Mouse (Mus musculus) midbrain, postnatal 0 days (tissue): ENCODE measurements around the gene Aspn. TPM values are rescaled to one million over a fixed set of nuclear protein-coding genes. Genes with fewer than 3 reads are reported as not detected.

Experiments
- ATAC-seq: fragments of 200-750 bp; cut with Nextera tagmentation; 2 replicates; pipeline ENCODE4 v1.8.0; 2017; ENCODE audit warnings: moderate number of reproducible peaks, mild to moderate bottlenecking, moderate TSS enrichment, moderate library complexity; ENCODE audit not compliant: low FRiP score
- DNase-seq: peaks from one replicate; pipeline ENCODE4 v3.0.0-alpha.2; 2015; ENCODE audit warnings: low spot score
- H3K27ac ChIP-seq: fragments of 300-500 bp; sonication (generic); 2 replicates; pipeline ENCODE4 v1.5.1; 2014; ENCODE audit warnings: low read depth, mild to moderate bottlenecking, low read length, mixed read lengths
- H3K27me3 ChIP-seq: fragments of 300-500 bp; sonication (generic); 2 replicates; pipeline ENCODE4 v1.6.1; 2014; ENCODE audit warnings: low read length, control low read depth, mixed read lengths; ENCODE audit not compliant: insufficient read depth
- H3K36me3 ChIP-seq: fragments of 300-500 bp; sonication (generic); 2 replicates; pipeline ENCODE4 v1.6.1; 2014; ENCODE audit warnings: low read length, control low read depth, mixed read lengths; ENCODE audit not compliant: insufficient read depth
- H3K4me1 ChIP-seq: fragments of 300-500 bp; sonication (generic); 2 replicates; pipeline ENCODE4 v1.6.1; 2014; ENCODE audit warnings: mild to moderate bottlenecking, control low read depth, antibody characterized with exemption, low read length, mixed read lengths; ENCODE audit not compliant: insufficient read depth
- H3K4me2 ChIP-seq: fragments of 300-500 bp; sonication (generic); 2 replicates; pipeline ENCODE4 v1.6.1; 2014; ENCODE audit warnings: low read depth, mild to moderate bottlenecking, low read length, mixed read lengths; ENCODE audit not compliant: poor library complexity, severe bottlenecking
- H3K4me3 ChIP-seq: fragments of 300-500 bp; sonication (generic); 2 replicates; pipeline ENCODE4 v1.5.1; 2014; ENCODE audit warnings: low read depth, mild to moderate bottlenecking, low read length, moderate library complexity
- H3K9ac ChIP-seq: fragments of 300-500 bp; sonication (generic); replicated peaks from 2 replicates; pipeline ENCODE4 v1.6.1; 2014; ENCODE audit warnings: mild to moderate bottlenecking, low read length, moderate library complexity, mixed read lengths; ENCODE audit not compliant: poor library complexity, severe bottlenecking
- H3K9me3 ChIP-seq: fragments of 300-500 bp; sonication (generic); 2 replicates; pipeline ENCODE4 v1.6.1; 2016; ENCODE audit warnings: low read length, control low read depth
- CTCF ChIP-seq: IDR thresholded peaks from 2 replicates; pipeline ENCODE4 v1.5.1; 2016; ENCODE audit warnings: antibody characterized with exemption, mild to moderate bottlenecking
- WGBS: fragments of 180-500 bp; shearing (Covaris S2); extraction: QIAGEN DNeasy Blood & Tissue Kit; methylation state at CpG from one replicate; pipeline ENCODE4 v1.1.7; 2014; 5-methylcytosine and 5-hydroxymethylcytosine counted together
- polyA plus RNA-seq: library from polyadenylated mRNA; unstranded; fragments of >200 nt; fragmentation: Nextera tagmentation; extraction: Ambion mirVana; gene quantifications from 2 replicates; pipeline ENCODE4 v1.2.1, GENCODE M21; 2015
- total RNA-seq: library from RNA; depleted of rRNA; stranded (reverse); fragments of >200 nt; gene quantifications from 2 replicates; pipeline ENCODE4 v1.2.3, GENCODE M21; 2014

Gene Aspn
- total and polyA plus RNA-seq, 2 experiments from 2014 or later, result 0.74 to 1.6 TPM

DNA sequence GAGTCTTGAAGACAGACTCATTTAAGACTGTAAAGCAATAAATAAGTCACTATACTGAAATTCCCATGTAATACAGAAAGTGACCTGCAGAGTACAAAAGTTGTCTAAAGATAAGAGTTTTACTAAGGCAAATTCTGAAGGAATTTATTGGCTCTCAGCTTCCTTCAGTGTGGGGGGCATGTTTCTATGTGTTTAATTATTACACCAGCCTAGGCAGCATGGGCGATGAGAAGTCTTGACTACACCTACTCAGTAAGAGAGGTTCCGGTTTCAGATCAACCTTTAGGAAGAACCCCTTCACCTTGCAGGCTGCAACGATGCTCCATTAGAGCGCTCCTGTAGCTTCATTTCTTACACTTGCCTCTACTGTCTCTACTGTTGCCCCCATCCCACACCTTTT lies 13.6 kb upstream of the Aspn start:
- H3K9me3 ChIP-seq, result no peaks in the 10 kb centered on the region
- H3K4me3 ChIP-seq, result no peak overlapping the region
- no peak overlapping the region for H3K4me2 ChIP-seq
- no peaks in the 10 kb centered on the region for H3K4me1 ChIP-seq
- TF ChIP-seq CTCF, result no peak
- no peaks in the 10 kb centered on the region for H3K36me3 ChIP-seq
- no peak for ATAC-seq
- 98% methylated on average over 4 of the region's 4 CpGs for WGBS
- H3K27ac ChIP-seq, result no peak overlapping the region
- H3K27me3 ChIP-seq, result no peaks in the 10 kb centered on the region
- no peak overlapping the region for H3K9ac ChIP-seq
- no peak for DNase-seq

DNA sequence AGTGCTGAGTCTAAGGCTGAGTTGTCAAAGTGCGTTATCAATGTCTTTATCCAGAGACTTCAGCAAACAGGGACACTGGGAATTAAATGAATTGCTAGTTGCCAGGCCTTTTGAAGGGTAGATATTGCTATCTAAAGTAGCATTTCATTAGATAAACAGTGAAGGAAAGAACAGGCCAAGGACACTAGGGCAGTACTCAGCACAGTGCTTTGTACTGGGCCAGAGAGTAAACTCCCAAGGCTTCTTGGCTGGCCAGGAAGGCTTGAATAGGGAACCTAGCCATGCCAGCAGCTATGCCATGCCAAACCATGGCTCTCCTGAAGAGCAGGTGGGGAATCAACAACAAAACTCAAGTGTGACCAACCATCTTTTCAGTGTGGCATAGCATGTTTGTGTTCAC lies 7.3 kb upstream of the Aspn start:
- no peak for DNase-seq
- Histone ChIP-seq H3K9ac (no peak overlapping the region), H3K4me2 (no peak overlapping the region), H3K27ac (no peak overlapping the region), H3K9me3 (no peaks in the 10 kb centered on the region), H3K27me3 (no peaks in the 10 kb centered on the region), H3K4me3 (no peak overlapping the region), H3K36me3 (no peaks in the 10 kb centered on the region), H3K4me1 (no peaks in the 10 kb centered on the region)
- TF ChIP-seq CTCF, result no peak
- ATAC-seq, result no peak
- WGBS, result 100% methylated on average over 1 of the region's 1 CpGs

DNA sequence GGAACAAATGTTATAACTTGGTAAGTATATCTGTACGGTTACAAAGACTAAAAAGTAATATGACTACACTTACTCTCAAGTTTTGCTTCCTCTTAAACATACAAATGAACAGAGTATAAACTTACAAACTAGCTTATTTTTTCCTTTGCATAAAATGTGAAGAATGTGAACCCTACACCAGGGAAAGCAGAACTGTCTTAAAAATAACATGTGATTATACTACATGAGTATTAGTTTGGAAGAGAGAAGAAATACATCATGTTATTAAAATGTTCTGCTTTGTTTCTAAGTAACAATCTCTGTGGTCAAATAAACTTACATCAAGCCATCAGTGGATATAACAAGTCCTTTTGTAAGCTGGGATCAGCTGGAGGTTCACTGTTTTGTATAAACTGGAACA lies 5.5 kb upstream of the Aspn start:
- WGBS, result 89% methylated on average over 1 of the region's 1 CpGs
- no peak overlapping the region for H3K4me2 ChIP-seq
- no peaks in the 10 kb centered on the region for H3K4me1 ChIP-seq
- H3K9me3 ChIP-seq, result no peaks in the 10 kb centered on the region
- H3K36me3 ChIP-seq, result no peaks in the 10 kb centered on the region
- H3K27me3 ChIP-seq, result no peaks in the 10 kb centered on the region
- H3K9ac ChIP-seq, result no peak overlapping the region
- ATAC-seq (no peak), DNase-seq (no peak)
- no peak overlapping the region for H3K4me3 ChIP-seq
- TF ChIP-seq CTCF, result no peak
- H3K27ac ChIP-seq, result no peak overlapping the region

DNA sequence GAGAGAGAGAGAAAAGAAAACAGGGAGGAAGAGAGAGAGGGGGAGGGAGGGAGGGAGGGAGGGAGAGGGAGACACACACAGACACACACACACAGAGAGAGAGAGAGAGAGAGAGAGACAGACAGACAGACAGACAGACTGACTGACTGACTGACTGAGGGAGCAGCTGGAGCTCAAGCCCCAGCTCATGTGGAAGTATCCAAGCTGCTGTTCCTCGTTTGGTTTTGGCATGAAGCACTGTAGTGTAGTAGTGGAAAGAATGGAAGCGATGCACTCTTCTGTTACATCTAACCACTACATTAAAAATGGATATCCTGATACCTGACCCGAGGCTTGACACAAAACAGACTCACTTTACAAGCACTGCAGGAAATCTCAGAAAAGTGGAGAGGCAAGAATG lies 1.4 kb downstream of the Aspn start:
- H3K4me2 ChIP-seq, result no peak overlapping the region
- 65% methylated on average over 3 of the region's 3 CpGs for WGBS
- no peak overlapping the region for H3K9ac ChIP-seq
- TF ChIP-seq CTCF, result no peak
- no peaks in the 10 kb centered on the region for H3K4me1 ChIP-seq
- H3K9me3 ChIP-seq, result no peaks in the 10 kb centered on the region
- H3K27ac ChIP-seq, result no peak overlapping the region
- ATAC-seq, result no peak
- H3K27me3 ChIP-seq, result no peaks in the 10 kb centered on the region
- H3K4me3 ChIP-seq, result no peak overlapping the region
- H3K36me3 ChIP-seq, result no peaks in the 10 kb centered on the region
- no peak for DNase-seq

DNA sequence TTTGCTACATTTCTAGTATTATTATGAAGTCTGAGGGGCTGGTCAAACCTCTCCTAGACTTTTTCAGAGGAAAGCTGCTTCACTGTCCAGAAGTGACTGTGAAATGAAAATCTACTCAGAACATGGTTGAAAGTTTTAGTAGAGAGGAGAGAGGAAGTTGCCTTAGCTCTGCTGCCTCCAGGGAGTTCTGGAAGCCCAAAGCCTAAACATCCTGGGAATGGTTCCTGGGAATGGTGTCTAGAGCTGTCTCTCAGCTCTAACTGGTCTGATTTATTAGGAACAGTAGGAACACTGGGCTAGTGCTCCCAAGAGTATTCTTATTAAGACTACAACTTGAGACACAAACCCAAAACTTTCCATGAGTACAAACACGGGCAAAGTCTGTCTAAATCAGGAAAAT lies 2.3 kb downstream of the Aspn start:
- DNase-seq (no peak), ATAC-seq (no peak)
- H3K4me1 ChIP-seq, result no peaks in the 10 kb centered on the region
- no peak overlapping the region for H3K9ac ChIP-seq
- H3K4me3 ChIP-seq, result no peak overlapping the region
- H3K36me3 ChIP-seq, result no peaks in the 10 kb centered on the region
- no peaks in the 10 kb centered on the region for H3K9me3 ChIP-seq
- TF ChIP-seq CTCF, result no peak
- 87% methylated on average over 1 of the region's 1 CpGs for WGBS
- no peak overlapping the region for H3K27ac ChIP-seq
- no peak overlapping the region for H3K4me2 ChIP-seq
- H3K27me3 ChIP-seq, result no peaks in the 10 kb centered on the region

DNA sequence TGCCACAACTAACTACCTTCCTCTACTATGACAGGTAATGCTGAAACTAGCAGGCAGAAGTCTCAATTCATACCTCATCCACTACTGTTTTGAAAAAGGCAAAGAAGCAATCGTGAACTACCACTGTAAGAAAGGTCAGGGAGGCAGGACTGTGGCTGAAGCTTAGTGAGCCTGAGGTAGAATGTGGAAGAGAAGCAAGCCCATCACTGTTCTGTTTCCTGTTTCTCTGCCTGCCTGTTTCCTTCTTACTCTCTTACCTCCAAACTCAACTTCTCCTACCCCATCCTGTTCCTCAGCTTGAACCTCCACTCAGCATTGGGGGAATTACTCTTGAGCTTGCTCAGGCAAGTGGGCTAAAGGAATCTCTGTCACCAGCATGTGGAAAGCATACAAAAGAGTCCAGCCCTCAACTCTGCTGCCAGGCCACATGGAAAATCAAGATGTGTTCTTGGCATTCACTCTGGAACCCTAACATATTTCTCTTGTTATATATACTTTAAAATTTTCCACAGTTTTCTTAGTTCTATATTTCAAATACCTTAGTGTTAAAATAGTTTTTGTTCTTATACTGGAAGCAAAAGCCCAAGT lies 3.4 kb downstream of the Aspn start:
- ATAC-seq, result no peak
- TF ChIP-seq CTCF, result no peak
- WGBS, result 92% methylated on average over 1 of the region's 1 CpGs
- Histone ChIP-seq H3K27me3 (no peaks in the 10 kb centered on the region), H3K36me3 (no peaks in the 10 kb centered on the region), H3K4me1 (no peaks in the 10 kb centered on the region), H3K27ac (no peak overlapping the region), H3K4me2 (no peak overlapping the region), H3K4me3 (no peak overlapping the region), H3K9ac (no peak overlapping the region), H3K9me3 (no peaks in the 10 kb centered on the region)
- DNase-seq, result no peak
